In genomic region chr3:69406210-69406895, GRCm38 (mm10) we compare ENCODE assay signal across 11 mouse cellular contexts.
DNase-seq lines count a peak whose midpoint lies in the region; ATAC-seq and TF ChIP-seq lines count a peak whose summit lies in the region.
"Had no signal": no experiment of that assay in that cellular context is flagged by ENCODE, and none has a peak within 500 bp of the region (broad histone marks: within the 10 kb centered on the region; RNA-seq: fewer than 3 reads in every experiment).

No protein-coding gene starts in this region.

- H3K36me3 ChIP-seq in forebrain, embryonic 15.5 days: no peaks in the 10 kb centered on the region
- H3K36me3 ChIP-seq in neural tube, embryonic 12.5 days: no peaks in the 10 kb centered on the region
- H3K36me3 ChIP-seq in lung, postnatal 0 days (ENCODE audit: insufficient read depth, low read length): no peaks in the 10 kb centered on the region
- no peaks in the 10 kb centered on the region for H3K36me3 ChIP-seq in liver, postnatal 0 days (replicated peaks; ENCODE audit: insufficient read depth, low read length)
- H3K36me3 ChIP-seq: heart, embryonic 12.5 days; liver, embryonic 15.5 days had no signal

- no peak for TF ChIP-seq EP300 in lung, postnatal 0 days (IDR thresholded peaks at IDR 0.05)
- TF ChIP-seq EP300 in liver, postnatal 0 days (IDR thresholded peaks at IDR 0.05; ENCODE audit: low read depth): no peak

- peak; percentile 75 for ATAC-seq in forebrain, embryonic 15.5 days (replicated peaks)
- ATAC-seq in neural tube, embryonic 12.5 days (ENCODE audit: low FRiP score, low read depth): peak; percentile 92
- ATAC-seq in lung, postnatal 0 days: no peak
- no peak for ATAC-seq in liver, postnatal 0 days

- no peak overlapping the region for H3K4me3 ChIP-seq in forebrain, embryonic 15.5 days
- H3K4me3 ChIP-seq in neural tube, embryonic 12.5 days: no peak overlapping the region
- H3K4me3 ChIP-seq in lung, postnatal 0 days (ENCODE audit: low read depth, low read length): no peak overlapping the region
- no peak overlapping the region for H3K4me3 ChIP-seq in liver, postnatal 0 days (ENCODE audit: low read depth, low read length)
- H3K4me3 ChIP-seq: heart, embryonic 12.5 days; liver, embryonic 15.5 days had no signal

- H3K27ac ChIP-seq in forebrain, embryonic 15.5 days (replicated peaks): no peak overlapping the region
- H3K27ac ChIP-seq in neural tube, embryonic 12.5 days: no peak overlapping the region
- no peak overlapping the region for H3K27ac ChIP-seq in lung, postnatal 0 days (ENCODE audit: low read length)
- H3K27ac ChIP-seq in liver, postnatal 0 days (ENCODE audit: low read depth): no peak overlapping the region
- H3K27ac ChIP-seq: liver, embryonic 15.5 days had no signal

- H3K4me1 ChIP-seq in forebrain, embryonic 15.5 days: no peaks in the 10 kb centered on the region
- 0 out of 2 replicates have a peak, but pooled peaks cover 3% of the 10 kb centered on the region for H3K4me1 ChIP-seq in neural tube, embryonic 12.5 days
- H3K4me1 ChIP-seq in lung, postnatal 0 days (ENCODE audit: insufficient read depth, low read depth, low read length): no peaks in the 10 kb centered on the region
- H3K4me1 ChIP-seq in liver, postnatal 0 days (ENCODE audit: insufficient read depth): no peaks in the 10 kb centered on the region
- H3K4me1 ChIP-seq: heart, embryonic 12.5 days; liver, embryonic 15.5 days had no signal

- 35% methylated on average over 5 of the region's 5 CpGs for WGBS in forebrain, embryonic 15.5 days
- WGBS in neural tube, embryonic 12.5 days: 37% methylated on average over 5 of the region's 5 CpGs
- 90% methylated on average over 5 of the region's 5 CpGs for WGBS in lung, postnatal 0 days
- WGBS in liver, postnatal 0 days (ENCODE audit: insufficient replicate concordance): 88% methylated on average over 5 of the region's 5 CpGs

- no peak overlapping the region for H3K9ac ChIP-seq in forebrain, embryonic 15.5 days (replicated peaks)
- H3K9ac ChIP-seq in neural tube, embryonic 12.5 days: no peak overlapping the region
- no peak overlapping the region for H3K9ac ChIP-seq in lung, postnatal 0 days (replicated peaks; ENCODE audit: low read depth)
- H3K9ac ChIP-seq in liver, postnatal 0 days (replicated peaks): no peak overlapping the region
- H3K9ac ChIP-seq: heart, embryonic 12.5 days; liver, embryonic 15.5 days had no signal

- TF ChIP-seq CTCF in lung, postnatal 0 days (IDR thresholded peaks at IDR 0.05): no peak
- TF ChIP-seq CTCF in liver, postnatal 0 days (IDR thresholded peaks at IDR 0.05; ENCODE audit: low read depth): no peak

- H3K4me2 ChIP-seq in forebrain, embryonic 15.5 days (replicated peaks): no peak overlapping the region
- no peak overlapping the region for H3K4me2 ChIP-seq in neural tube, embryonic 12.5 days (replicated peaks)
- H3K4me2 ChIP-seq in lung, postnatal 0 days (replicated peaks; ENCODE audit: low read depth, low read length): no peak overlapping the region
- no peak overlapping the region for H3K4me2 ChIP-seq in liver, postnatal 0 days (ENCODE audit: low read depth, low read length)
- H3K4me2 ChIP-seq: heart, embryonic 12.5 days; liver, embryonic 15.5 days had no signal

- peak; percentile 81 for DNase-seq in embryo, embryonic 10.5 days (ENCODE audit: low spot score)
- peak; percentile 77 for DNase-seq in mesoderm, embryonic 11.5 days (ENCODE audit: low read depth, low spot score)
- DNase-seq in lung, postnatal 0 days (ENCODE audit: low spot score): no peak
- no peak for DNase-seq in liver, postnatal 0 days
- no peak for DNase-seq in urinary bladder, postnatal 36 days (ENCODE audit: low spot score in 2 of 2)
- DNase-seq in gastrocnemius, adult 18-20 months (ENCODE audit: low spot score): no peak
- DNase-seq: thymus, postnatal 25 days had no signal

- no peaks in the 10 kb centered on the region for H3K27me3 ChIP-seq in forebrain, embryonic 15.5 days
- peaks cover 64% of the 10 kb centered on the region for H3K27me3 ChIP-seq in neural tube, embryonic 12.5 days (replicated peaks)
- no peaks in the 10 kb centered on the region for H3K27me3 ChIP-seq in lung, postnatal 0 days (replicated peaks; ENCODE audit: insufficient read depth, low read length)
- no peaks in the 10 kb centered on the region for H3K27me3 ChIP-seq in liver, postnatal 0 days (ENCODE audit: insufficient read depth, low read length)
- H3K27me3 ChIP-seq: heart, embryonic 12.5 days; liver, embryonic 15.5 days had no signal

- no peaks in the 10 kb centered on the region for H3K9me3 ChIP-seq in forebrain, embryonic 15.5 days
- no peaks in the 10 kb centered on the region for H3K9me3 ChIP-seq in neural tube, embryonic 12.5 days
- H3K9me3 ChIP-seq in lung, postnatal 0 days (ENCODE audit: low read length): no peaks in the 10 kb centered on the region
- H3K9me3 ChIP-seq in liver, postnatal 0 days (ENCODE audit: low read length): no peaks in the 10 kb centered on the region
- H3K9me3 ChIP-seq: liver, embryonic 15.5 days had no signal

Comparison
In these comparisons a context has a peak if more than half of its experiments do, and no peak if none do; other contexts are left out.
1. DNase-seq: peak in embryo, embryonic 10.5 days (single experiment) and mesoderm, embryonic 11.5 days (single experiment); none in lung, postnatal 0 days (single experiment), liver, postnatal 0 days (single experiment), urinary bladder, postnatal 36 days (0 of 2) and gastrocnemius, adult 18-20 months (single experiment).
2. ATAC-seq: peak in forebrain, embryonic 15.5 days (single experiment) and neural tube, embryonic 12.5 days (single experiment); none in lung, postnatal 0 days (single experiment) and liver, postnatal 0 days (single experiment).